Mouse (Mus musculus) monocyte, adult 5-6 weeks (primary cell): Measurements from ENCODE around the gene Zc3h7b. TPM values are rescaled to one million over a fixed set of nuclear protein-coding genes. Genes with fewer than 3 reads are reported as not detected.
"Not testable (repeated sequence)": the region's sequence is repeated elsewhere in the genome, so short reads cannot be mapped to it uniquely, and the experiment has no call there.

Source experiments
- ATAC-seq: fragments of 153-309, 156-312 bp; replicated peaks from 2 replicates; pipeline ENCODE4 v1.8.0; 2017; ENCODE audit warnings: mild to moderate bottlenecking; ENCODE audit not compliant: low TSS enrichment, insufficient number of reproducible peaks, severe bottlenecking, poor library complexity, low FRiP score
- total RNA-seq: library from RNA; stranded (forward); fragments of 200-1000, 200-491, 200-594 nt; gene quantifications from 3 replicates; pipeline ENCODE4 v1.2.3, GENCODE M21; 2017

The Zc3h7b gene
- total RNA-seq, 1 experiment from 2014 or later: 7.1 TPM

DNA sequence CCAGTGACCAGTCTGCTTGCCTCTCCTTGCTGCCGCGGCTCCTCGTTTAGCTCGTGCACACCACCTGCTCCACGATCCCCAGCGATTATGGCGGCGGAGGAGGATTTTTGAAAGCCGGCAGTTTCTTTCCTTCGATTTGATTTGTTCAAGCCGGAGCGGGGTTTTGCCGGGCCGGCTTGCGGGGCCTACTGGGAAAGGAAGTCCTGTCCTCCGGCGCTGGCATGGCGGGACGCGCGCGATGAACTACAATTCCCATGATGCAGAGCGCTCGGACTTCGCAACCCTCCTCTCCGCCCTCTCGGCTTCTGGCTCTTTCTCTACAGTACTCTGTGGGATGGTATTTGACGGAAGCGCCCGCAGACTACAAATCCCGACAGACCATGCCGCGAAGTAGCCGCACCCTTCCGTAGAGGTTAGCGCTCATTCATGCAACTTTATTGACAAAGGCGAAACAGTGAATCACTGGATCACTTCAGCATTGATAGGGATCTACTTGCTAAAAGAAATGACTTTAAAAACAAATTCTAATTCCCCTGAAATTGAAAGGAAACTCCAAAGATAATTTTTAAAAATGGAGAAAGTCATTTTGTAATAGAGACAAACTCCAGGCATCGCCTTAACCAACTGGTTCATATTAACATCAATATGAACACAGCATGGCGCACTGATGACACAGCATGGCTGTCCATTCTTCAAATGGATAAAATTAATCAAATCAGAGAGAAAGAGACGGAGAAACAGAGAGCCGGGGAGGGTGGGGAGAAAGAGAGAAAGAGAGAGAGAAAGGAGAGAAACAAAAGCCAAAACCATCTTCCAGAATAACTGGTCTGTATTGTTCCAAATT lies 14.8 kb upstream of the Zc3h7b start:
- peak; percentile 100 for ATAC-seq

DNA sequence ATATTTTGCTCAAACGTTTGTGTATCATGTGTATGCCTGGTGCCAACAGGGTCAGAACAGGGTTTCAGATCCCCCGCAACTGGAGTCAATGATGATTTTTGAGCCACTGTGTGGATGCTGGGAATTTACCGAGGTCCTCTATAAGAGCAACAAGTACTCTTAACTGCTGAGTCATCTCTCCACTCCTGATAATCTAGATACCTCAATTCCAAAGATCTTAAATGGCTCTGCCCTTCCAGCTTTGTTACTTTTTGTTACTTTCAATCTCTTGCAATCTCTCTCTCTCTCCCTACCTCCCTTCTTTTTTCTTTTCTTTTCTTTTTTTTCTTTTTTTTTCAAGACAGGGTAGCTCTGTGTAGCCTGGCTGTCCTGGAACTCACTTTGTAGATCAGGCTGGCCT lies 9.8 kb upstream of the Zc3h7b start:
- ATAC-seq: no peak

DNA sequence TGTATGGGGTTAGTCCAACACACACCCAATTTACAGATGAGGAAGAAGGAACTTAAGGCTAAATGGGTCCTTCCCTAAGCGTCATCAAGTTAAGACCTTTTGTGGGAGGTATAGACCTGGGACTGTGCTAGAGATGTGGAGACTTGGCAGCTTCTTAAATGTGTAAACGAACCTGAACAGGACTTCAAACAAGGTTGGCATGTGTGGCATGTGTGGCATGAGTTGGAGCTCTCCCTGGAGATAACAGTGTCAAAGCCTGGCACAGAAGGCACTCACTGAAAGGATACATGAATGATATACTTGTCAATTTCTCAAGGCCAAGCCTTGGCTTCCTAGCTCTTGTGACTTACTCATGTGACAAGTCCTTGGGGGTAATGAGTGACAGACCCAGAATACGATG lies 5.6 kb upstream of the Zc3h7b start:
- no peak for ATAC-seq

DNA sequence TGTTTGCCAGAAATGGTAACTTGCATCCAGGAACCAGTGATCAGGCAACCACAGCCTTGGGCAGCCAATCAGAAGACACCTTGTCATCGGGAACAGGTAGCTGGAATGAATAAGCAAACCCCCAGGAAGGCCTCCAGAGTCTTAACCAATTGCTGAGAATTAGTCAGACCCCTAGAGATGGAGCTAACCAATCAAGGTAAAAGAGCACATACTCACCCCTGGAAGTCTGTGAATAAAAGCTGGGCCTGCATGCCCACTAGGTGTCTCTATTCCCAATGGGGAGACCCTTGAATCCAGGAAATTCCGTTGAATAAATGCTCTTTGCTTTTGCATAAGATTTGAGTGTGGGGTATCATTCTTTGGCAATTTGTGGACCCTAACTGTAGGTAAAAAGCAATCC lies 4.9 kb upstream of the Zc3h7b start:
- ATAC-seq: no peak

DNA sequence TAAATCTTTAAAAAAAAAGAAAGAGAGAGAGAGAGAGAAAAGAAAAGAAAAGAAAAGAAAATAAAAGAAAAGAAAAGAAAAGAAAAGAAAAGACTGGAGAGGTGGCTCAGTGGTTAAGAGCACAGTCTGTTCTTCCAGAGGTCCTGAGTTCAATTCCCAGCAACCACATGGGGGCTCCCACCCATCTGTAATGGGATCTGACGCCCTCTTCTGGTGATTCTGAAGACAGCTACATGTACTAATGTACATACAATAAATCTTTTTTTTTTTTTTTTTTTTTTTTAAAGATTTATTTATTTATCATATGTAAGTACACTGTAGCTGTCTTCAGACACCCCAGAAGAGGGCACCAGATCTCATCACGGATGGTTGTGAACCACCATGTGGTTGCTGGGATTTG lies 2.5 kb upstream of the Zc3h7b start:
- not testable (repeated sequence) for ATAC-seq

DNA sequence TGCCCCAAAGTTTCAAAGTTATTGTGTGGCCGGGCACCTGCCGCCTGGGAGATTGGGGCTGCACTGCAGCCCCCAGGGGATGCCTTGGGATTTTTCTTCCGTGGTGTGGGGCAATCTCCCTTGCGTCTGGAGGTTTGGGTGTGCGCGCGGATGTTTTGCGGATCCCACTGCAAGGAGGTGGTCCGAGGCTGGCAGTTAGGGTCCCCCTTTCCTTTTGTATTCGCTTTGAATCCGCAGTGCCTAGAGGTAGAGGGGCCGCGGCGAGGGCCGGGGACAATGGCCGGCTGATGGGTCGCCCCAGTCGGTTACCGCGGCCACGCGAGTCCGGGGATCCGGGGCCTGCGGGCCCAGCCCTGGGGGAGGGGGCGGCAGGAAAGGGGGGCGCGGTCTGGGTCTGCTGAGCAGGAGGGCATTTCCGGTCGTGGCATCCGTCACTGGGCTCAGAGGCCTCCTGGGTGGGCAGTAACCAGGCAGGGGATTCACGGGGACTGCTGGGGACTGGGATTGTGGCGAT lies 801 bp downstream of the Zc3h7b start:
- ATAC-seq: no peak

DNA sequence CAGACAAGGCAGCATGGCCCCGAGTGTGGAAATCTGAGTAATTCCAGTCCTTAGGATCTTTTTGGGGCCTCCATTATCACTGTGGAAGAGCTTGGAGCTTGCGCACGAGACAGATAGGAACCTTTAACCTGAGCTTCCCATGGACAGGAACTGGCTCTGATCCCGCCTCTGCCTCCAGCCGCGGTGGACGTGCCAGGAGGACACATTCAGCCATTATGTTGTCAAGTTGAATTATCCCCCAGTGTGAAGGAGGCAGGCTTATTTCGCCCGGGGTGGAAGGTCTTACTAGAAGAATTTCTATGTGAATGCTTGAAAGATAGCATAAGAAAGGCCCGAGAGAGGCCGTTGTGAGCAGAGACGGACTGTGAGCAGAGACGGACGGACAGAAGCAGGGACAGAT lies 4.9 kb downstream of the Zc3h7b start:
- no peak for ATAC-seq

DNA sequence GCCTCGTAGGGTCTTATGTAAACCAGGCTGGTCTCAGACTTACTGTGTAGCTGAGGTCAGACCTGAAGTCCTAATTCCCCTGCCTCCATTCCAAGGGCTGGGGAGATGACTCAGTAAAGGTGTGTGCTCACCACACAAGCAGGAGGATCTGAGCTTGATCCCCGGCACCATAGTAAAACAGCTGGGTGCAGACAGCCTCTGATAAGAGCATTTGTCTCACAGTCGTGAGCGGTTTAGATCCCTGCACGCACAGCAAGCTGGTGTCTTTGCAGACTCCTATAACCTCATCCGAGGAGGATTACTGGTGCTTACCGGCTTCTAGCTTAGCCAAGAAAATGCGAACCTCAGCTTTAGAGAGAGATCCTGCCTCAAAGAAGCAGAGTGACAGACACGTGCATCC lies 8.8 kb downstream of the Zc3h7b start:
- ATAC-seq: no peak

DNA sequence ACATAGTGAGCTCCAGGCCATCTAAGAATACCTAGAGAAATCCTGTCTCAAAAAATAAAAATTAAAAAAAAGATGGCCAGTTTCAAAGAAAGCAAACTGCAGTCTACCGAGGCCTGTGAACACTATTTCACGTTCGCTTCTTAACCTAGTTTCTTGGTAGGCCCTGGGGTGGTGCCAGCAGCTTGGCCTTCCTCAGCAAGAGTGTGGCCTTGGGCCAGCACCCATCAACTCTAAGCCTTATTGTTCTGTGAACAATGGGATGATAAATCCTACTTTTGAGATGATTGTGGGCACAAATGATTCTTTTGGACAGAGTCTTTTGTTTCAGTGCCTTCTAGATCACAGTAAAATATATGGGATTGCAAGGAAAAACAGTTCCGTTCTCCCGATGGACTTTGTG lies 13.8 kb downstream of the Zc3h7b start:
- ATAC-seq: no peak

DNA sequence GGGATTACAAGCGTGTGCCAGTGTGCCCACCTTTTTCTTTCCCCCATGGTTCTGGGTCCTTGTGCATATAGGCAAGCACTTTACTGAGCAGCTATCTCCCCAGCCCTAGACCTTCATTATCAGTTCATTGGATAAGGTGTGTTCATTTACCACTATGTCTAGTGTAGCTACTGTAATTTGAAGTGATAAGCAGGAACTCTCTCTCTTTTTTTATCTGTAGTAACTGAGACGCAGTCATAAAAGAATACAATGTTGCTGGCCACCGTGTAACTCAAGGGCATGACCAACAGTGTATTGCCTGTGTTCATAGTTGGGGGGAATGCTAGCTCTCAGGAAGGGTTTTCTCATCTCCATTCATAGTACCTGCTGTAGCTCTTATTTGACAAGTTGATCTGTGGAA lies 14.7 kb downstream of the Zc3h7b start:
- no peak for ATAC-seq

DNA sequence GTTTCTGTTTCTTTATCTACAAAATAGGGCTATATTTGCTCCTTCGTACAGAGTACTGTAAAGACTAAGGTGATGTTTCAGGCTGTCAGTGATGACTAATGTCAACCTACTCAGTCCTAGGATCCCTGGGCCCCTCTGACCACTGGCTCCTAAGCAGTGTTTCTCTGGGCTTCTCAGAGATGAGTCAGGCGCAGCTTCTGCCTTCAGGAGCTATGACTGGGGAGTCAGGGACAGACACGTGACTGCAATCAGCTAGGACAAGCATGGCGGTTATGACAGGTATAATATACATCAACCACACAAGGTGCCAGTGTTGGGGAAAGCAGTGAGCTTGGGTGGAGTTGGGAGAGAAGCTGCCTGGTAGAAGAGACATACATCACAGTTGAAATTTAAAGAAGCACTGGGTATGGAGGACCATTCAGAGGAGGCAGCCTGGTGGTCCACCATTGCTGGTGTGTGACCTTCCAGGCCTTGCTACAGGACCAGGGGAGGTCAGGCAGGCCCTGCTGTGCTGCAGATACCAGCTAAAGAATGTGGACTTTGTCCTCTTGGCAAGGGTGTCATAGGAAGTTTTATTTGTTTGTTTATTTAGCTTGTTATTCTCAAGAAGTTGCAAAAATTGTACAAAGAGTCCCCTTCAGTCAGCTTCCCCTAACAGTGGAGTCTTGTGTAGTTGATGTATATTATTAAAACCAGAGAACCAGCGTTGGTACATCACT lies 15.7 kb downstream of the Zc3h7b start:
- ATAC-seq: no peak

DNA sequence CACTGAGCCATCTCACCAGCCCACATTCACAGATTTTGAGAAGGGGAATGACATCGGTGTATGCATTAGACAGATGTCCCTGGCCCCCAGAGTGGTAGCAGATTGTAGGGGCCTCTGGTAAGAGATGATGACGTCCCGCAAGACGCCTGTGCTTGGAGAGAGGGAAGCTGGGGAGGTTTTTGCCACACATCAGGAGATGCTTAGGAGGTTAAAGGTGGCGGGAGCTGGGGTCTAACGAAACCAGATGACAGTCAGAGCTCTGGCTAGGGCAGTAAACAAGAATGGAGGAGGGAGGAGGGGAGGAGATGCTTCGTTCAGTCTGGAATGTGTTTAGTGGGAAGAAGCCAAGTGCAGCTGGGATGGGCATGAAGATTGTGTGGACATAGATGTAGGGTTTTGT lies 16.5 kb downstream of the Zc3h7b start:
- no peak for ATAC-seq

DNA sequence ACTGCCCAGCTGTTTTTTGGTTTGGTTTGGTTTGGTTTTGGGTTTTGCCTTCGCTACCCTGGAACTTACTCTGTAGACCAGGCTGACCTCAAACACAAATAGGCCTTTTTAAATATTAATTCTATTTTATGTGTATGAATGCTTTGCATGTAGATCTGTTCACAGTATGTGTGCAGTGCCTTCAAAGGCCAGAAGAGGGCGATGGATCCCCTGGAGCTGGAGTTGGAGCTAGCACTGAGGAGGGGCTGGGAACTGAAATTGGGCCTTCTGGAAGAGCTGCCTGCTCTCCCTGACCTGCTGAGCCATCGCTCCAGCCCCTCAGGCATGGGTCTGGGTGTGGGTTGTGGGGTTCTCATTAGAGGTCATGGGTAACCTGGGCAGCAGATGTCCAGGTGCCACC lies 17.1 kb downstream of the Zc3h7b start:
- ATAC-seq: no peak

DNA sequence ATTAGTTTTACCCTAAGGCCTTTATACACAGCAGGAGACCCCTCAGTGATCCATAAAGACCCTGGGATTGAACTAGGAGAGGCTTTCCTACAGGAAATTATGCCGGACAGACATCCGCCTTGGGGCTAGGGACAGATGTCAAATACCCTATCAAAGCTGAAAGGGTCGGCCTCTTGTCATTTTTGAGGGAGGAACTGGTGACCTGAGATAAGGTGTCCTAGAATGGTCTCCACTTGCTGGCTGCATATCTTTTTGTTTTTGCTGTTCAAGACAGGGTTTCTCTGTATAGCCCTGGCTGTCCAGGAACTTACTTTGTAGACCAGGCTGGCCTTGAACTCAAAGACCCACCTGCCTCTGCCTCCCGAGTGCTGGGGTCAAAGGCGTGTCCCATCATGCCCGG lies 19.7 kb downstream of the Zc3h7b start:
- ATAC-seq: no peak

DNA sequence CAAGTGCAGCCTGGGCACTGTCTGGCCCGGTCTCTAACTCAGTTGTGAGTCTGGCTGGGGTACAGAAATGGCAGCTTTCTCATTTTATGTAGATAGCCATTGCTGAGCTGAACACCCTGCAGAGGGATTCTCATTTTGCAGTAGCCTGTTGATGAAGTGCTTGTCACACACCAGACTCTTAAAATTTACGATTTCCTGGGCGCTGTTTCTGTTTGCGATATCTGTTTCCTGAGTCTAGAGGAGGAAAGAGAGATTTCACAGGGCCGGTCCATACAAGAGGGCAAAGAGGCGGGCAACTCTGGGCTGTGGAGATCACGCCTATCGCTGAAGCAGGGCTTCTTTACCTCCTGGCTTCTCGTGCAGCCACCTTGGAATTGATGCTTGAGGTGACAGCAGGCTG lies 20.8 kb downstream of the Zc3h7b start:
- ATAC-seq: no peak

DNA sequence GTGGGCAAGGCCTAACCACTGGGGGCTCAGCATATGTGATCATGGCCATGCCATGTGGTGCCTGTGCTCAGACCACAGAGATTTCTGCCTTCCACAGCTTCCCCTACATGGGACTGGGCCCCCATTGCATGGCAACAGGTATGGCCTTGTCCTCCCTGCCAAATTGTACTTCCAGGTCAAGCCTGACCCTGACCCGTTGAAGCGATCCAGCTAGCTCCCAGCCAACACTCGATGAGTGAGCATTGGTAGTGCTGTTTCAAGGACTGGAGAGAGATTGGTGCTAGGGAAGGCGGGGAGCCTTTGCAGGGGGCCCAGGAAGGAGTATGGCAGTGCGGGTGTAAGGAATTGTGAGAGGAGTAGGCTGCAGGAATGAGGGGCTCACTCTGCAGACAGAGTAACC lies 21.6 kb downstream of the Zc3h7b start:
- no peak for ATAC-seq

DNA sequence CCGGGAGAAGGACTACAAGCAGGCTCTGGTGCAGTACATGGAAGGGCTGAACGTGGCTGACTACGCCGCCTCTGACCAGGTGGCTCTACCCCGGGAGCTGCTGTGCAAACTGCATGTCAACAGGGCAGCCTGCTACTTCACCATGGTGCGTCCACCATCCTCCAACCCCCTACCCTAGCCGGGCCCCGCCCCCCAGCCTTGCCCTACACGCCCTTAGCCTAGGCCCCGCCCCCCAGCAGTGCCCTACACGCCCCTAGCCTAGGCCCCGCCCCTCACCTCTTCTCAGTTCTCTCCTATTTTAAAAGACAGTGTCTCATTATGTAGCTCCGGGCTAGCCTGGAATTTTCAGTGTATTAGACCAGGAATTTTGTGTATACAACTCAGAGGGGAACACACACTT lies 24.2 kb downstream of the Zc3h7b start:
- ATAC-seq: no peak

DNA sequence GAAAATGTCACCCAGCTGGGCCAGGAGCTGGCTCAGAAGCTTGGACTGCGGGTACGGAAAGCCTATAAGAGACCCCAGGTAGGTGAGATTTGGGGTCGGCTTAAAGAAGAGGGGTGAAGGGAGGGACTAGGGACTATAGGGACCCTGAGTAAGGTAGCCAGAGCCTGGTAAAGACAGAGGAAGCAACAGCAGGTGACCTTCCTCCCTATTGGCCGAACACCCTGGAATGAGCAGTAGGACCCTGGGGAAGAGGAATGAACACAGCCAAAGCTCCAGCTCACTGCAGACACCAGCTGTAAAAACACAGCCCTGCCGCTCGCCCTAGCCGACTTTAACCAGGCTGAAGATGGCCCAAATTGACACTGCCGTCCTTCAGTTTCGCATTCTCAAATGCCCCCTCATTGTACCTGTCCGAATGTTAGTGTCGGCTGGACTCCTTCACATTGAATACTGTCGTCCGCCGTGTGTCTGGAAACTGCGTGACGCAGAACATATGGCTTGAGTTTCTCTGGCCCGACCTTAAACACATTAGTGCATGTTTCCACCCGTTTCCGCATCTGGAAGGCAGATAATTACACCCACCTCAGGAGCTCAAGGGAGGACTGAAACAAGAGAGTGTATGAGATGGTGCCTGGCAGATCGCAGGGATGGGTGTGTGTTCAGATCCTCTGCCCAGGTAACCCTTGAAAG lies 27.7 kb downstream of the Zc3h7b start:
- ATAC-seq: no peak

DNA sequence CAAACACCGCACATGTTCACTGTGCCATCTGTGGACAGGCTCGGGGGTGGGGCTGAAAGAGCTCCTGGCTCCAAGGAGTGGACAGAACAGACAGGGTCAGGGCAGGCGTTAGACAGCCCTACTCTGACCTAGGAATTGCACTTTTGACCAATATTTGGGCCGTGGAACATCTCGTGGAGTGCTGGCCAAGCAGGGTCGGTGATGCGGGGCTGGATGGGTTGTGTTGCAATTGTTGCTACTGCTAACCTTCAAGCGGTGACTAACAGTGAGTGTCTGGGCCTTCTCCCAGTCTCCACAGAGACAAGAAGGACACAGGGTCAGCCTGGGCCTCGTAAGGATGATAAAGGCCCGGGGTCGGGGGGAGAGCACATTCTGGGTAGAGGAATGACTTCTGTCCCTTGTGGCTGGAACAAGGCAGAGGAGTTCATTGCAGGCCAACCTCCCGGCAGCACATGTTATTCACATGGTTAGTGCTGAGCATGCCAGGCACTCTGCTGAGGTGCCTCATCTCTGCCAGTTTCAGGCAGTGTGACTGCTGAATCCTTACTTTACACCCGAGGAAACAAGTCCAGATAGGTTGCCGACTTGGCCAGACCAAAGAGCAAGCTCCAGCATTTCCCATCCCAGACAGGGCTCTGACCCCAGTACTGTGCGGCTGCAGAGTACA lies 29.8 kb downstream of the Zc3h7b start:
- ATAC-seq: no peak
